Mouse (Mus musculus) 3T3-L1 (cell line): ENCODE measurements at regions not wholly inside any gene's neighbourhood (a gene's known extent, or its start where the extent isn't known, plus 50 kb on each side); places are given as distances from the start of the nearest gene placed in this dataset.

Experiments used
- DNase-seq: peaks from one replicate; pipeline ENCODE4 v3.0.0-alpha.2; 2015; ENCODE audit warnings: low read depth, low spot score

DNA sequence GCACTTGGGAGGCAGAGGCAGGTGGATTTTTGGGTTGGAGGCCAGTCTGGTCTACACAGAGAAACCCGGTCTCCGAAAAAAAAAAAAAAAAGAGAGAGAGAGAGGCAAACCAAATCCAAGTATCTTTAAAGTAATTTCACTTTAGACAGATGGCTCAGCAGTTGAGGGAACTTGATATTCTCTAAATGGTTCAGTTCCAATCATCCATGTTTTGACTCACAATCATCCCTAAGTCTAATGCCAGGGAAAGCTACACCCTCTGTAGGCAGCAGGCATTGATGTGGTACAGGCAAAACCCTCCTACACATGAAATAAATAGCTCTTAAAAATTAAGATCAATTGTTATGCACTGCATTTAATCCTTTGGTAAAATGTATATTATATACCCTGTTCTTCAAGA is 248.8 kb upstream of the Gm5152 start:
- DNase-seq: no peak

DNA sequence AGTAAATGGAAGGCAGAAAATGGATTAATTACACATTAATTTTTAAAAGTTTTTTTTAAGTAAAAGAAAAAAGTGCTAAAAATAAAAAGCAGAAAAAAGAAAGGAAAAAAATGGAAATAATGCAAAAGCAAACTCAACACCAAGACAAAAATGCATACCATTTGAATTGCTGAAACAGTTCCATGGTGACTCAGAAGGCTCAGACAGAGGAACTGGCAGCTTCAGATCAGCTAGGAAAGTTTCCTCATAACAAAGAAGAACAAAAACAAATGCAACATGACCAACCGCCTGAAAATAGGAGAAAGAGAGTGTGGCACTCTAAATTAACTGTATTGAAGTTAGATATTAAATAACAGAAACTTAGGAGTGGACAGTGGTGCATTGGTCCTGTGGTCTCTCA is 231.7 kb upstream of the Gm5152 start:
- DNase-seq: peak; percentile 71

DNA sequence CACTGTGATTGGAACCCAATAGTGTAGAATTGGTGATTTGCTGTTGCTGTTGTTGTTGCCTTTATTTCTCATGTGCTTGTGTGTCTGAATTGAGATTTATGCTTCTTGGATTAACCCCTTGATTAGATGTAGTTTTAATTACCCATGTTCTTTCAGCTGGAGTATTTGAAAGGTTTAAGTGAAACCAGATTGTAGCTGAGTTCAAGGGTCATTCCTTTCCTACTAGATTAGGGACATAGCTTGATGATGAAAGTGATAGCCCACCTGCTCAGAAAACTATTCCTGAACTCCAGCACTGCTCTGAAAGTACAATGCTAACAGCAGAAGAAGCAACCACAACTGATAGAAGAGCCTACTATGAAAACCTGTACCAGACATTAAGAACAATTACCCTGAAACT is 231.1 kb upstream of the Gm5152 start:
- no peak for DNase-seq

DNA sequence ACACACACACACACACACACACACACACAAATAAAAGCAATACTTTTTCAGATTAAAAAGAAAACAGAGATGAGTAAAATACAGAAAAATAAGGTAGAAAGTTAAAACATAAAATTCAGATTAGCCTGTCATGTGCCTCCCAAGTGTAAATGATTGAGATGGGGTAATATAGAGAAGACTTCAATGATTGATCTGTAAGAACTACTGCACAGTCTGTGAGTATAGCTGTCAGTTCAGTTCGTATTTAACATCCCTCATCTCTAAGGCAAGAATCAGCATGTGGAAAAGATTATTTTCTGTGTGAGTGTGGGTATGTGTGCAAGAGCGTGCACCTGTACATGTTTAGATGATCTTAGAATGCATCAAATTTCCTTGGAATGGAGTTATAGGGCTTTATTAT is 200.3 kb upstream of the Gm5152 start:
- DNase-seq: no peak

DNA sequence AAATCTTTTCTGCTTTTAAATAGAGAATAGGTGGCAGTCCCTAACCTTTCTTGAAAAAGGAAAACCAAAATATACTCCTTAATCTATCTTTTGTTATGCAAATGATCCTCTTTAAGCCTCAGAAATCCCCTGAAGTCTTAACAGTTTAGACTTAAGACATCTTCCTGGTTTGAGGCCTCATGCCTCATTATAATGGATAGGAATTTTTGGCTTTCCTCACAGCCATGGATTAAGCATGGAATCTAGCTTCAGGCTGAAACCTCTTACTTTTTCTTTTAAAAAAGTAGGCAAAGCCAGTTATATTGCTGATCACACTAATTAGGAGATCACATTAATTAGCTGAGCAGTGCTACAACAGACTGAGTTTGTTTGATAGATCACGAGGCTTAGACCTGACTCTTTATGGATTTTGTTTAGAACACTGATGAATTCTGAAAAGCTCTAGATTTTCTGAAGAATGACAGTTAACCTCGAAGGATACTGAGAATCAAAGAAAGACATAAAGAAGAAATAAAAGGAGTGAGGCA is 171.4 kb upstream of the Gm5152 start:
- DNase-seq: no peak

DNA sequence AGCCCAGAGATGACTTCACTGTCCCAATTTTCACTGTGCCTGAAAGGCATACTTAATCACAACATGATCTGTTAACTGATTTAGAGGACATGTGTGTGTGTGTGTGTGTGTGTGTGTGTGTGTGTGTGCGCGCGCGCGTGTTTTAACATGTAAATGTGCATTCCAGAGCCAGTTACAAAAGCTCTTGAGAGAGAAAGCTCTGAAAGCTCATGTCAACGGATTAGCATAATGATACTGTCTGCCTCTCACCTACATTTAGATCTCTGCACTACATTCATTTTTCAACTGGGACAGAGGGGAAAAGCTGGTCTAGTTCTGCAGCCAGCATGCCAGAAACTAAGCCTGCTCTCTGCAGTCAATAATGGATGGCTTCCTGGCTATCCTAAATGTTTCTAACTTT is 170.6 kb upstream of the Gm5152 start:
- DNase-seq: no peak

DNA sequence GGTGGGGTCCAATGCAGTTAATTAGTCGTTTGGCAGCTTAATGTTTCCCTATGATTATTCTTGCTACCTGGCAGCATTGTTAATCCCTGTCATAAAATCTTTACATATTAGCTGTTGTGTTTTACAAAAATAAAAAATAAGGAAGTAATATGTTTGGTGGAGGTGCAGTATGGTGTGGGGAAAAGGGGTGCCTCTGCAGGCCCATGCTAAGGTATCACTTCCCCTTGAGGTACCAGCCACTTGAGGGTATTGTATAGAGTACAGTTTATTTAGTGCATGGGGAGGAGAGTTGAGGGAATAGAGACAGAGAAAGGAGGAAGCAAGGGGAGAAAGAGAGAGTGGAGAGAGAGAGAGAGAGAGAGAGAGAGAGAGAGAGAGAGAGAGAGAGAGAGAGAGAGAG is 167.7 kb upstream of the Gm5152 start:
- no peak for DNase-seq

DNA sequence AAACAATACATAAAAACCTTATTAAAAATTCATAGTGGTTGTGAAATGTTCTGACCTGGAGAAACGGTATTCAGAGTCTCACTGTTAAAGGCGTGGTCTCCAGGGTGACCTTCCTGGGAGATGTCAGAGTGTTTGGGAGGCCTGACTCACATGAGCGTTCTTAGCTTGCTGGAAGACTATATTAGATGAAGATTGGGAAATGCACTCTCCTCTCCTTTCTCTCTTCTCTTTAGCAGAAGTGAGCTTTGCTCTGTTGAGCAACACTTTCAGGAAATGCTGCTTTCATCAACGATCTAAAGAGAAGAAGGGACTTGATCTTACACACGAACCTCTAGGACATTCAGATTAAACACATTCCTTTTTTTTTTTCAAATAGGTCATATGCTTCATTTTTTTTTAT is 147.2 kb upstream of the Gm5152 start:
- no peak for DNase-seq

DNA sequence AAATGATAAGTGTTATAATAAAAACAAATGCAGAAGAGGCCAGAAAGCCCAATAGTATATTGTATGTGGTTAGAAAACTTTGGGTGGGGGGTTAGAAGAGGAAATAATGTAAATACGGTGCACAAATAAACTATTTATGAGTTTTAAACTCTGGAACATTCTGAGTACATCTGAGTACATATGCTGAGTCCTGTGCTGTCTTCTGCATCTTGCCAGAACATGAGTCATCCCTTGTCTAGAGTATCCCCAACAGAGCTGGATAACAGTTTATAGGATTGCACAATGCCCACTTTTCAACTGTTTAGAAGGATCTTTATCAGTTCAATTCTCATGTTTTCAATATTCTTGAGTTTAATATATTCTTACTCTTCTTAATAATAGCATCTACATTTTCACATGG is 142.7 kb upstream of the Gm5152 start:
- peak; percentile 19 for DNase-seq

DNA sequence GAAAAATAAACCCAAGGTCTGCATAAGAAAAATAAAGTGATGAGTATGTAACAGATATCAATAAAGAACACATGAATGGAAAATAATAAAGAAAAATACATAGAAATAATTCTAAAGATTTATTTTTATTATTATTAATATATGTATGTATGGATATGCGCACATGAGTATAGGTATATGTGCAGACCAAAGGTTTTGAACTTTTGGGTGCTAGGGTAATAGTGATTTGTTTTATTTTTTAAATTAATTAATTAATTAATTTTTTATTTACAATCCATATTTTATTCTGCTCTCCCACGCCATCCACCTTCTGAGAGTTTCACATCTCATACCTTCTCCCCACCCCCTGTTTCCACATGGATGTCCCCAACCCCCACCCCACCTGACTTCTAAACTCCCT is 105.8 kb upstream of the Gm5152 start:
- DNase-seq: no peak

DNA sequence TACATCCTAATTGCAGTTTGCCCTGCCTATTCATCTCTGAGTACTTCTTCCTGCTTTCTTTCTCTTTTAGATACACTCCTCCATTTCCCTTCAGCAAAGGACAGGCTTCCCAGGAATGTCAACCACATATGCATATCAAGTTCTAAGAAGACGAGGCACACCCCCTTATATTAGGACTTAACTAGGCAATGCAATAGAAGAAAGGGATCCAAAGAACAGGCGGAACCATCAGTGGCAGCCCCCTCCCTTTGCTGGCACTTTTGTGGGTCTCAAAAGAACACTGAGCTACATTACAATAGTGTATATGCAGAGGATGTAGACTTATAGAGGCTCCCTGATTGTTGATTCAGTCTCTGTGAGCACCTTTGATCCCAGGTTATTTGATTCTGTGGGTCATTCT is 74.3 kb upstream of the Gm5152 start:
- no peak for DNase-seq
